Mouse (Mus musculus) cerebellum, adult 11-12 months (tissue): ENCODE data around the gene Pfn1.

ENCODE experiments used
- DNase-seq: peaks from one replicate; pipeline ENCODE4 v3.0.0; 2022

The Pfn1 gene

DNA sequence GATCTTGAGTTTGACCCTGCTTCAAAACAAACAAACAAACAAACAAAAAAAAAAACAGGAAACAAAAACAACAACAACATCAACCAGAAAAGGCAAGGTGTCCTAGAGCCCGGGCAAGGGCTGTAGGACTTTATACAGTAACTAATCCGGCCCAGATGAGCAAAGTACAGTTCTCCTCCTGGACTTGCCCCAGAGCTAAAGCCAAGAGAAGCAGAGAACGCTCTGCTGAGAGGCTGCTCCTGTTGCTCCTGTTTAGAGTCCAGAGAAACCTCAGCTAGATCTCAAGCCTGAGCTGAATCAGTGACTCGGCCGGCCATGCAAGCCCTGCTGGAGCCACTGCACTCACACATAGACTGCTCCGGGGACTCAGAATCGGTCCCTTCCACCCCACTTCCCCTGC lies 24.3 kb downstream of the Pfn1 start:
- DNase-seq: no peak

DNA sequence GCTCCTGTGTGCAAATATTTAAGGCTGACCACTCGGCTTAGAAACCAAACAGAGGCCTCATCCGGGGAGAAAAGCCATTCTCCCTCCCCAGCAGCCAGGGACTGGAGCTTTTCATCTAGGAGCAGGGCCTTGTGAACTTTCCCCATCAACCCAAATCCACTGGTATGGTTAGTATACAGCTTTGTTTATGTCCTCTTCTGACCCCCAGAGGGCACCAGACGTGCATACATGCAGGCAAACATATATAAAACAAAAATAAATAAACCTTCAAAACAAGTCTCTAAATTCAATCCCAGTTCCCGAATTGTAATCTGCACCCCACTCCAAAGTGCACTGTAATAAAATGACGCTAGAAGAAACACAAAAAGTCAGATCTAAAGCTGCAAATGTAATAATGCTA lies 24.9 kb downstream of the Pfn1 start:
- no peak for DNase-seq

DNA sequence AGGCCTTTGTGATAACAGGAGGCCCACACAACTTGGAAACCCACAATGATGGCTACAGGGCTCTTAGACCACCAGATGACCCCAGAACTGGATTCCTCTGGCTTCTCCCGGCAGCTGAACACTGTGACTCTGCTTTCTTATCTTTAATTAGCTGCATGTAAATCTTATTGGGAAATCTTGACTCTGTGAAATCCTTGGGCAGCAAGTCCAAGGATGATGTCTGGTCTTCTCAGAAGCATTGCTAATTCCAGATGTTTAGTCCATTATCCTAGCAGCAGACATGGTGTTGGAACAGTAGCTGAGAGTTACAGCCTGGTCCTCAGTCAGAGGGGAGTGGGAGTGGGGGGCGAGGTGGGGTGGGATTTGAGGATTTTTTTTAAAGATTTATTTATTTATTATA lies 26.0 kb downstream of the Pfn1 start:
- DNase-seq: no peak

DNA sequence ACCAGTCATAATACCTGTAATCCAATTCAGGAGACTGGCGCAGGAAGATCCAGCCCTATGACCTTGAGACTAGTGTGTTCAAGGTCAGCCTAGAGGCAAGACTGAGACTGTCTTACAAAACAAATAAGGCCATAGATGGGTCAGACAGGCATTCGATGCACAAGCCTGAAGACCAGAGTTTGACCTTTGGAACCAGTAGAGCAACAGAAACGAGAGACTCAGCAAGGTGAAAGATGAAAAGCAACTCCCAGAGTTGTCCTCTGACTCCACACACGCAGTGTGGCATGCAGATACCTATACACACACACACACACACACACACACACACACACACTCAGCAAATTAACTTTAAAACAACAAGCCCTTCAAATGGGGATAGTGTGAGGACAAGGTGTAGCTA lies 27.6 kb downstream of the Pfn1 start:
- no peak for DNase-seq

DNA sequence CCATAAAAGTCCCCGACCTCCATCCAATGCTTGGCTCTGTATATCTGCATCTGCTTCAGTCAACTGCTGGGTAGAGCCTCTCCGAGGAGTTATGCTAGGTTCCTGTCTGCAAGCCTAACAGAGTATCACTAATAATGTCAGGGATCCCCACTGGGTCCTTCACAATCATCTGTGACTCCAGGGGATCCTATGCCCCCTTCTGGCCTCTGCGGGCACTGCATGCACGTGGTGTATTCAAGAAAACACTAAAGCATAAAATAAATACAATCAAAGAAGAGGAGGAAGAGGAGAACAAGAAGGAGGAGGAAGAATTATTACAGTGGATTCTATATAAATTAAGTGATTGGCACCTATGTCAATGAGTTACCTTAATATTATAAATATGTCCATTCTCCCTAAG lies 29.0 kb downstream of the Pfn1 start:
- DNase-seq: no peak

DNA sequence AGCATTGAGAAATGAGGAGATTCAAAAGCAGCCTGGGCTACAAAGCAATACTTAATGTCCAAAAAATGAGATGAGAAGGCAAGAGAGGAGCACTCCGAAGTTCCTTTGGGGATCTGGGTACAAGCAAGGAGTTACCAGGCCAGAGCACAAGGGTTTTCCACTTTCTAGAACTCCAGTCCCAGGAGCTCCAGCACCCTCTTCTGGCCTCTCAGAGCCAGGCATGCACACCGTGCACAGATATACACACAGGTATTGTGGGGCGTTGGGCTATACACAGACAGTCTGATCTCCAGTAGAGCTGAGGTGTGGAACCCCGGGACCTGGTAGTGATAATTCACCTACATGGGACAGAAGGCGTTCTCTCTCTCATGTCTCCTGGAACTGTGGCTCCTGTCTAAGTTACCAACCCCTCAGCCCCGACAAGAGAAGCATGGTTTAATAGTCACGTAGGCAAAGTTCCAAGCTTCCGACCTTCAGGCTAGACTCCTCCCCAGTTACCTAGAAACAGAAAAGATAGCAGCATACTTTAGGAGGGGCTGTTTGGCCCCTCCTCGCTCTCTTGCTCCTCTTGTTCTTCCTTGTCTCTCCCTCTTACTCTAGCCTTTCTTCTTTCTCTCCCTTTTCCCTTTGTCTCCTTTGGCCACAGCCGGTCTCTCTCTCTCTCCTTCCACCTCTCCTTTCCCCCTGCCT lies 31.2 kb downstream of the Pfn1 start:
- no peak for DNase-seq

DNA sequence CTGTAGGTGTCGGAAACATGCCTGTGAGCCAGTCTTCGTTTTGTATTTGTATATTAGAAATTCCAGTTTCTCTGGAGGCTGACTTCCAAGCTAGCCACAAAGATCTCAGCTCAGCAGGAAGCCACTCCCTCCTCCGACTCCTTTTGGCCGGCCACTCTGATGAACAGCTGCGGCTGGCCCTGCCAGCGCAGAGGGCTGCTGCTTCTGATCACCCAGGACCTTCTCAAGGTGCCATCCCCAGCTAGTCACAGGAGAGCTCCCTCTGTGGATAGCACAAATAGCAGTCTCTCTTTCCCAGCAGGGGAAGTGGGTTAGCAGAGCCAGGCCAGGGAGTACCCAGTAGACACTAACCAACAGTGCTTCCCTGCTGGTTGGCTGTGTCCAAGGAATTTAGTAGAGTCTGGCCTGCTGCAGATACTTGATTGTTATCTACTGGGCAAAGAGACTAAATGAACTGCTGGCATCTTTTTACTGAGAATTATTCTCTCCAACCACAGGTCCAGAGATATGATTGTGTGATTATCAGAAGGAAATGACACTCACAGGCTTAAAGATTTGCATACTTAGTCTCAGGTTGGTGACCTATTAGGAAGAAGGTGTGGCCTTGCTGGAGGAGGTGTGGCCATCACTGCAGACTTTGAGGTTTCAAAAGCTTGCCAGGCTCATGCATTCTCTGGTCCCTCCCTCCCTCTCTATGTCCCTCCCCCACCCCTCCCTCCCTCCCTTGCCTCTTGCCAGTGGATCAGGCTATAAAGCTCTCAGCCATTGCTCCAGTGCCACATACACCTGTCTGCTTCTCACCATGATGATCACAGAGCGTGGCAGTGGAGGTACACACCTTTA lies 32.3 kb downstream of the Pfn1 start:
- DNase-seq: no peak

DNA sequence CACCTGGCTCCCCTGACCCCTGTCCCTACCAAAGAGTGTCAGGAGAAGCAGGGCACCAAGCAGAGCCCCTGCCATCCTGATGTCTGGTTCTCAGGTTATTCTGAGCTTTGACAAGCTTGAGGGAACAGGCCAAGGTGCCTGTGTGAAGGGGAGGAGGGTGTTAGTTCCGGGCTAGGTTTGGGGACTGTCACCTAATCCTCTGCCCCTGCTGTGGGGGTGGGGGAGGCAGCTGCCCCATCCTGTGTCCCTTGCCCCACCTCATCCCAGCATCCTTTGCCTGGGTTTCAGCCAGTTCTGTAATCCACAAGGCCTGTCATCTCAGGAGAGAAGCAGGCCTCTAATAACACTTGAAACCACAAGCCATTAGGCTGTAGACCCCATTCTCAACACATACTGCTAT lies 35.3 kb downstream of the Pfn1 start, which contains the start of gene Chrne:
Gene Chrne (minus strand): TSS at position 116 of the 400 bp plus-strand sequence.
- DNase-seq: no peak

DNA sequence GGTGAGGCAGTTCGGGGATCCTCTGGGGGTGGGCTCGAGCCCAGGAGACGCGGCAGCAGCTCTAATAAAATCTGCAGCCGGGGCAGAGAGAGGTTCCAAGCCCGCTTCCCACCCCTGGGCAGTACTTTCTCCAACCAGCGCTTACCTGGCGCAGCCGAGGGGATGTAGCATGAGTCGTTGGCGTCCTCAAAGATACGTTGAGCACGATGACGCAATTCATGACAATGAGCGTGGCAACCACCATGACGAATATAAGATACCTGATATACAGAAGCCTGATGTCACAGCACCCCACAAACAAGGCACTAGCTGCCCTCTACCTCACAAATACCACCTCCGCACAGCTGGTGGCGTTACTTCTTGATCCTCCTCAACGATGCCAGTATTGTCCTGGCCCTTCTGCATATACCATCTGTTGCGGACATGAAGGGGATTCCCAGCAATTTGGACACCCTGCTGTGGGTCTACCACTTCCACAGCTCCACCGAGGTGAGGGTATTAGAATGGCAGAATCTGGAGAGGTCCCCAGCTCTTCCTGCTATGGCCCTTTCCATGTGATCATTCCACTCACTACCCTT lies 38.8 kb downstream of the Pfn1 start, which contains the start of gene 4930544D05Rik:
Gene 4930544D05Rik (plus strand): TSS at position 333 of the 578 bp plus-strand sequence.
- no peak for DNase-seq

DNA sequence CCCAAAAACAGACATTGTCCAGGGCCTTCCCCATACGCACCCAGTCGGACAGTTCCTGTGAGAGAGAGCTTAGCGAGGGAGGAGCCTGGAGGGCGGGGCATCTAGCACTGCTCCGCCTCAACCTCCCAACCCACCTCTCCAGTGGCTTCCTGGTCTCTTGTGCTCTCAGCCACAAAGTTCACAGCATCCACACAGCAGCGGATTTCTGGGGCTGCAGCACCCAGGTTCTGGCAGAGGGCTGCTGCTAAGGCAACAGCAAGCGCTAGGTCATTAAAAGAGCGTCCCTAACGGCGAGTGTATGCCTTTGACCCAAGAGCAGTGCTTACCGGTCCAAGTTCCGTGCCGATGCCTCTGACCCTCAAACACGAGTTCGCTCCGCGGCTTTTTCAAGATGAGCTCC lies 39.4 kb downstream of the Pfn1 start:
- no peak for DNase-seq

DNA sequence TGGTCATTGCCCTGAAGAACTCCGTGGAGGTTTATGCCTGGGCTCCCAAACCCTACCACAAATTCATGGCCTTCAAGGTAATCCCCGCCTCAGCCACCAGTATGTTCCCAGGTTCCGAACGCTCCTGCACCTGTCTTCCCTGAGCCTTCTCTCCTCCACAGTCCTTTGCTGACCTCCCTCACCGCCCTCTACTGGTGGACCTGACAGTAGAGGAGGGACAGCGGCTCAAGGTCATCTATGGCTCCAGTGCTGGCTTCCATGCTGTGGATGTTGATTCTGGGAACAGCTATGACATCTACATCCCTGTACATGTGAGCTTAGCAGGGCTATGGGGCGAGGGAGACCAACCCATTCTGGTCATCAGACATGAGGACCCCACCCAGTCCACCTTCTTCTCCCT lies 41.9 kb downstream of the Pfn1 start:
- DNase-seq: no peak

DNA sequence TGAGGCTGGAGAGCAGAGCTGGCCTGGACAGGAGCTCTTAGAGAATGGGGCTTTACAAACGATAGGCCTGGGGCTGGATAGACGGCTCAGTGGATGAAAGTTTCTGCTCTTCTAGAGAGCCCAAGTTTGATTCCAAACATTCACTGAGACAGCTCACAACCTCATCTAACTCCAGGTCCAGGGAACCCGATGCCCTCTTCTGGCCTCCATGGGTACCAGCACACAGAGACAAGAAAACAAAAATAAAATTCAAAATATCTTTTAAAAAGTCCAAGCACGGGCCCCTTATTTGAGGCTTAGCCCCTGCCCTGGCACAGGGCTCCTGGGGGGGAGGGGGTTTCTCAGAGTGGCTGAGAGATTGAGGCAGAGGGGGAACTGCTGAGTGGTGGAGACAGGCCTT lies 43.7 kb downstream of the Pfn1 start:
- no peak for DNase-seq

DNA sequence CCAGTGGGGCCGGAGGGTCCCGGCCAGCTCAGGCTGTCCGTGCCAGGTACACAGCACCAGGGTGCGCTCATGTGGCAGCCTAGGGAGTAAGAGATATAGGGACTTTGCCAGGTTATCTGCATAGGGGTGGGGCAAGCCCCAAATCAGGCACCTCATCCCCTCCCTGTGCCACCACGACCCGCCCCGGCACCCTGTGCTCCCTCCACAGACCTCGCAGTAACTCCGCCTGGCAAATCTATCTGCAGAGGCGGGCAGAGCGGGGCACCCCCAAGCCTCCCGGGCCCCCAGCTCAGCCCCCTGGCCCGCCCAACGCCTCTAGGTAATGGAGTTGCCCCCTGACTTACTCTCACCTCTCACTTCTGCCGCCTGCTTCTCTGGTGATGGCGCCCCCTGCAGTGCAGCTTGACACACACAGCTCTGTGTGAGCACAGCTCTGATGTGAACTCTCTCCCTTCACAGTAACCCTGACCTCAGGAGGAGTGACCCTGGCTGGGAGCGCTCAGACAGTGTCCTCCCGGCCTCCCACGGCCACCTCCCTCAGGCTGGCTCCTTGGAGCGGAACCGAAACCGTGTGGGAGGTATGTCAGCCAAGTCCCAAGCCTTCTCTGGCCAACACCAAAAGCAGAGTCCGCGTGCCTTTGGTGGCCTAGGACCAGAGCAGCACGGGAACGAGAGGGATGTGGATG lies 45.9 kb downstream of the Pfn1 start:
- no peak for DNase-seq

DNA sequence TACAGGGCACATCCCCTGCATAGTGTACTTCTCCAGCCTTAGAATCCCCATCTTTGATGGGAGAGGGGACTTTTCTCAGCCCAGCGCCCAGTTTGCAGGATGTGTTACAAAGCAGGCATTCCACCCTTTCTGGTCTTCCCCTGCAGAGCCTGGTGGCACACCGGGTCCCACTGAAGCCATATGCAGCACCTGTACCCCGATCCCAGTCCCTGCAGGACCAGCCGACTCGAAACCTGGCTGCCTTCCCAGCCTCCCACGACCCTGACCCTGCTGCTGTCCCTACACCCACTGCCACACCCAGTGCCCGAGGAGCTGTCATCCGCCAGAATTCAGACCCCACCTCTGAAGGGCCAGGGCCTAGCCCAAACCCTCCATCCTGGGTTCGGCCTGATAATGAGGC lies 46.8 kb downstream of the Pfn1 start:
- DNase-seq: no peak

DNA sequence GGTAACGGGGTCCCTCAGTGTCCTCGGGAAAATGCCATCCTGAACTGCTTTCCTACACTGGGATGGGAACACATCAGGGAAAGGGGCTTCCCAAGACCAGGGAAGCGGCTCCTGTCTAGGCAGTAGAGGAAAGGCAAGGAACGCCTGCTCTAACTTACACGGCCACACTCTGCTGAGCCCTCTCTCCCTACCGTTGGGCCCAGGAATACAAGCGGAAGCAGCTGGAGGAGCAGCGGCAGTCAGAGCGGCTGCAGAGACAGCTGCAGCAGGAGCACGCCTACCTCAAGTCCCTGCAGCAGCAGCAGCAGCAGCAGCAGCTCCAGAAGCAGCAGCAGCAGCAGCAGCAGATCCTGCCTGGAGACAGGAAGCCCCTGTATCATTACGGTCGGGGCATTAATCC lies 47.7 kb downstream of the Pfn1 start:
- no peak for DNase-seq

DNA sequence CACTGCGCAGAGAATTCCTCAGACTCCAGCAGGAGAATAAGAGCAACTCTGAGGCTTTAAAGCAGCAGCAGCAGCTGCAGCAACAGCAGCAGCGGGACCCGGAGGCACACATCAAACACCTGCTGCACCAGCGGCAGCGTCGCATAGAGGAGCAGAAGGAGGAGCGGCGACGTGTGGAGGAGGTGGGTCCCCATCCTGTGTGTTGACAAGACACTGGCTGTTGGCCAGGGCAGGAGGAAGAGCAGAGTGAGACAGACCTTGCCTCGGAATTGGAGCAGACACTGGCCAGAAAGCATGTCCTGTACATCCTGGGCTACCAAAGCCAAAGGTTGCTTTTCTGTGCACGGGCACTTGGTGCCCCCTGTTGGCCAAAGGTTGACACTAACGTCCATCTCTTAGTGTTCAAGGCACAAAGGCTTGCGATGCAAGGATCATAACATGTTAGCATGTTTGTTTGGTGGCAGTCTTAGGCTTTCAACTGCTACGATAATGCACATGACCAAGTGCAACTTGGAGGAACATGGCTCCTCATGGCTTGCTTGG lies 49.3 kb downstream of the Pfn1 start:
- DNase-seq: peak; percentile 71
